Mouse (Mus musculus) right cerebral cortex, postnatal 36 days (tissue): Measurements from ENCODE around the gene Zfp213.

ENCODE experiments used
- DNase-seq, 2 experiments: peaks; one replicate each; pipeline ENCODE4 v3.0.0; 2022; ENCODE audit warnings: low spot score in 2 of 2, mixed read lengths in 1 of 2

Gene Zfp213

DNA sequence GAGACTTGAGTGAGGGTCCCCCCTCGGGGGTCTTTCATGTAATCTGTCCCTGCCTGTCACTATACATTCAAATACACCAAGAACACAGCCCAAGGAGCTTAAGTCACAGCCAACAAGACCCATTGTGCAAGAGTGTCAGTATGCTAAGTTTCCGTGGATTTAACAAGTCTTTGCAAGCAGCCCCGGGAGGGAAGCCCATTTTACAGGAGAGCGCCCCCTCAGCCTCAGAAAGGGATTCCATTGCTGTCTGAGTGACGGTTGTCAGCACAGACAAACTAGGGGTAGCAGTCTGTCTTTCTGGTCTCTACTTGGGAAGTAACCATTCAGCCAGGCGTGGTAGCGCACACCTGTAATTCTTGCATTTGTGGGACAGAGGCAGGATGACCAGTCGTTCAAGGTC lies 10.1 kb upstream of the Zfp213 start:
- no peak for DNase-seq

DNA sequence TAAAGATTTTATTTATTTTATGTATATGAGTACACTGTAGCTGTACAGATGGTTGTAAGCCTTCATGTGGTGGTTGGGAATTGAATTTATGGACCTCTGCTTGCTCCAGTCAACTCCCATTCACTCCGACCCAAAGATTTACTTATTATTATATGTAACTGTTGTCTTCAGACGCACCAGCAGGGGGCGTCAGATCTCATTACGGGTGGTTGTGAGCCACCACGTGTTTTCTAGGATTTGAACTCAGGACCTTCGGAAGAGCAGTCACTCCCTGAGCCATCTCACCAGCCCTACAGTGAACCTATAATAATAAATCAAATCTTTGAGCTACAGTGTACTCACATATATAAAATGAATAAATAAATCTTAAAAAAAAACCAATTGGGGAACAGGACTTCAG lies 8.0 kb upstream of the Zfp213 start:
- no peak for DNase-seq

DNA sequence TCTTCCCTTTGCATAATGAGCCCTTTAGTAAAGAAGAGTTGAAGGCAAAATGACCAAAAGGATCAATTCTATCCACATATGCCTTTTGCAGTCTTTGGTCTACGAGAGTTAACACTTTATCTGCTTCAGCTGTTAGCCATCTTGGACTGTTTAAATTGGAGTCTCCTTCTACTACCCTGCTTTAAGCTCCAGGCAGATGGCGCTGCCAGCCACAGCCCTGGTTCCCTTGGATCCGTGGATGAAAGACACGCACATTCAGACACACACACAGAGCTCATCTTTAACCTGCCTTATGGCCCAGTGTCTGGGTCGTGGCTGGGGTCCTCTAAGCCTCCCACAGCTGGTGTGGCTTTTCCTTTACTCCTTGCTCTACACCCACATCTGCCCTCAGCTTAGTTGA lies 7.0 kb upstream of the Zfp213 start:
- no peak for DNase-seq

DNA sequence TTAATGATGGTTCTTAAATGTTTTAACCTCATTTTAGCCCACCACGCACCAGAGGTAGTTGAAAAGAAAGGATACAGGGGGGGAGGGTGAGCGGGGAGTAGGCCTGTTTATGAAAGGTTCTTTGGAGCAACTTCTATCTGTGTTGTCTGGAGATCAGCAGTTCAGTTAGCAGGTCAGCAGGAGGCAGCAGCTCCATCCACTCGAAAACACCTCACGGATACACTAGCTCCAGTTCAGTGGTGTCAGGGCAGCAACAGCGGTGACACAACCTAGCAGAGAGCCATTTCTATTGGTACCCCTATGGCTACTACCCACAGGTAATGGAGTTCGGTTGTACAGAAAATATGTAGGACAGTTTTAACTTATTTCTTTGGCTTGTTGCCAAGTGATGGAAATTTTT lies 6.0 kb upstream of the Zfp213 start:
- no peak for DNase-seq

DNA sequence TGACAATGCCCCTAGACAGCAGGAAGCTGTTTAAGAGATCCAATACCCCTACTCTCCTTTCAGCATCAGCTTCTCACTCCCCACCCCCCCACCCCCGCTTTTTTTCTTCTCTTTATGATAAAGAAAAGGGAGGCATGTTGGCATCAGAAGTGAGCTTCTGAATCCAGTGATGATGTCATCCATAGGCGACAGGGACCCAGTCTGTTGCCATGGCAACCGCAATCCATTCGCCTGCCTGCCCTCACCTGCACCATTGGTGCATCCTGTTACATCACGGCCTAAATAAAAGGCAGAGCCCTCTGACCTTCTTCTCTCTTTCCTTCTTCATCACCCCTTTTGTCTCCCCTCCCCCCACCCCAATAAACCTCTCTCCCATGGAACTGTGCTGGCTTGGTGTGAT lies 4.3 kb upstream of the Zfp213 start:
- DNase-seq = no peak

DNA sequence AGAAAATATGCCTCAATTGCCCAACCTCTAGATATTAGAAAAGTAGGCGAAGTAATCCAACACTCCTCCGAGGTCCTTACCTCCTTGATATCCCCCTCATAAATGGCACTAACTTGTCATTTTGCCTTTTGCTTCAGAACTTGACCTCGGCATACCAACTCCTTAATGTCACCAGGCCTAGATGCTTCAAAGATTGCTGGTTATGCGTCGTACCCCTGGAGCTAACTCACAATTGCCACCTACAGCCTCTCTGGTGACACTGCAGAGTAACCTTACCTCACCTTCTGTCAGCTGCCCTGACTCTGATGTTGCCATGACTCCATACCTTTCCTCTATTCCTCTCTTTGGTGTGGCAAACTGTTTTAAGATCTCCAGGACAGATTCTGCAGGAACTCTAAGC lies 2.7 kb upstream of the Zfp213 start:
- no peak for DNase-seq

DNA sequence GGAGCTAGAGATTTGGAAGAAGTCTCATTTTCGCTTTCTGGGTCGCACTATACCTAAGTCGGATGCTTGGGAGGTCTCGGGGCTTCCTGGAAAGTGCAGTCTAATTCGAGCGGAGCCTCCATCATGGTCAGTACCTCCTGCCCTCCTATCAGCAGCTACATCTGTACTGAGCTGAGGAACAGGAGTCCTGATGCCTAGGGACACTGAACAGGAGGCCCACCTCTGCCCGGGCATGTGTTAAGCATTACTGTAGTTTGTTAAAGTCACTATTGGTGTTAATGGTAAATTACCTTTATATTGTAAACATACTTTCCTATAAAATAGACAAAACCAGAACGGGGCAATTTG lies 304 bp upstream of the Zfp213 start:
- DNase-seq = no peak

DNA sequence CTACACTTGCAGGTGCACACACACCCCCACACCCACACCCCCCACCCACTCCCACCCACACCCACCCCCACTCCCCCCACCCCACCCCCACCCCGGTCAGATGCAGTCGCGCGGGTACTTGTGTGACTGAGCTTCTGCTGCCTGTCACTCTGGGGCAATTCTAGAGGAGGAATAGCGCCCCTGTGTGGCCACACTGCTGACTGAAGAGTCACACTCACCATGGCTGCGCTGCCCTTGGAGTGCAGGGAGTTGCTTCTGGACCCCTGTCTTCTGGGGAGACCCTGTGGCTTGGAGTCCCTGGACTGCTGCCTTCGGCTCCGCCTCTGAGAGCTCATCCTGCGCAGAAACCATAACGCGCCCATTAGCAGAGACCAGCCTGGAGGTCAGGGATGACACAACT lies 4.3 kb downstream of the Zfp213 start:
- DNase-seq = no peak

DNA sequence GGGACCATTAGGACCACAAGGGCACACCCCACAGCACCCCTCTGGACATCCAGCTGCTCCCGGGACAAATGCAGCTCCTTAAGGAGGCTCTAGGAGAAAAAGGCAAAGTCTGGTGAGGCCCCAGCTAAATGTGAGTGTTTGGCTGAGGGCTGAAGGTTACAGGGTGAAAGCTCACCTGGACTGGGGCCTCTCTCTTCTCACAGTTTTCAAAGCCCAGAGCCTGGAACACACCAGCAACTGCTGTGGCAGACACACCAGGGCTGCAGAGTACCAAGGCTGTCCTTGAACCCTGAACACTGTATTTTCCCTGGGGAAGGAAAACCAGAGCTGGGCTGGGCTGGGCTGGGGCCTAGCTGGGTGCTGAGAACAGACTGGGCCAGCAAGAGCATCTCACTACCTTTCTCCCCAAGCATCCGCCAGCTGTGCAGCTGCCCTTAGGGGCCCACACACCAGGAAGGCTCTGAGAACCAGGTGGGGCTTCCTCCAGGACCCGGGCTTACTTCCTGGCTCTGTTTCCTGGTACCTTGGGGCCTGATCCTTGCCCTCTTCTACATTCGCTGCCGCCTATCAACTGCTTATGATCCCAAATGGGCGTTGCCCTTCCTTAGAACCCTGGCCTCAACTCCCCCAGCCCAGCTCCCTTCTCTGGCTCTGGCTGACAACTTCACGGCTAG lies 8.7 kb downstream of the Zfp213 start:
- DNase-seq = no peak

DNA sequence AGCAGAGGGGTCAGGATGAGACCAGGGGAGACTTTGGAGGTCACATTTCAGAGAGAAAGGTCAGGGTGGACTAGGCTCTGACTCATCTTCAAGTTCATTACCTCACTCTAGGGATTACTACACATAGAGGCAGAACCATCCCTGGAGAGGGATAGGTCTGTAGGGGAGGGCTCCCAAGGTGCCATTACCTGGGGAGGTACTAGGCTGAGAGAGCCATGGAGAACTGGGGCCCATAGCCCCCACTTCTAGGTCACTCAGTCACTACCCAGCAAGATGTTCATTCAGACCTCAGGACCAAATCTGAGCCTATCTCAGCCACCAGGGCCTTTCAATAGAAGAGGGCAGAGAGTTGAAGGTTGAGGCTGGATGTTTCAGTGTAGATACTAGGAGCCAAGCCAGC lies 9.7 kb downstream of the Zfp213 start:
- no peak for DNase-seq

DNA sequence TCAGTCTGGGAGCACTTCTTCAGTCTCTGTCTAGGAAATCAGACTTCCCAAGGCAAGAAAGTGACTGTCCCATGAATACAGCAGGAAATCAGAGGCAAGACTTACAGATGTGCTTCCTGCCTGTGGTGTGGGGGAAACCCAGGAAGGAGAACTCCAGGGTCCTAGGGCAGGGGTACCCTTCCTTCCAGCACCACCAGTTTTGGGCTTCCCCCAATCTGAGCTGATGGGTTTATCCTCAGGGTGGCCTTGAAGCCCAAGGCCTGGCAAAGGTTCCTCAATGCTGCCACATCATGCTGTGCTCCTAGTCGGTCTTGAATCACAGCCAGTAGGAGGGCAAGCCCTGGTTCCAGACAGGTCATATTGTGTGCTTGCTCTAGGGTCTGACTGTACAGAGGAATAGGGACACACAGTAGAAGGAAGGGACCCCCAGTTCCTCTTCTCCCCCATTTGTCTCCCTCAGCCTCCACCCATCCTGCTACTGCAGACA lies 10.4 kb downstream of the Zfp213 start:
- no peak for DNase-seq

DNA sequence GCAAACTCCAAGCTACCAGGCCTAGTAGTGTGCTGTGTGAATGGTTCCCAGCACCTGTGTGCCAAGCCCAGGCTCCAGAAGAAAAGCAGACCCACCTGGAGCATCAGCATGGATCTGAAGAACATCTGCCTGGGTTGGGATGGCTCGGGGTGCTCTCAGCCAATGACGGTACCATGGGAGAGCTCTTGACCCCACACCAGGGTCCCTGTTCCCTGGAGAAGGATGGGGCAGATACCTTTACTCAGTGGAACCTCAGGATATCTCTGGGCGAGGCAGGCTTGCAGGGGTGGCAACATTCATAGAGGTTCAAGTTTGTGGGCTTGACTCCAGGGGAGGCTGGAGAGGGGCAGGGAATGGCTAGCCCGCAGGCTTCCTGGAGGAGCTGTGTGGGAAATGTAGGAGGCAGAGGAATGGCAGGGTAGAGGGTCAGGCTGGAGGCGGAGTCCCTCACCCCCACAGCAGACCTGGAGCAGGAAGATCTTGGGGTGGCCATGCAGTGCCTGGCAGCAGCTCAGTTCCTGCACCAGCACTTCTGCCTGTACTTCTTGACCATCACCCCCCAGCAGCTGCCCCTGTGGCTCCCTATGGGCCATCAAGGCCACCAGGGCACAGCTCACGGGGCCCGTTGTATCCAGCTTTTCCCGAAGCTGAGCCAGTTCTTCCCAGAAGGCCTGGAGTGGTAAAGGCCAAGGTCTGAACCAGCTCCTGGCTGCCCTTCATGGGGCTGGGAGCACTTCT lies 11.0 kb downstream of the Zfp213 start:
- no peak for DNase-seq

DNA sequence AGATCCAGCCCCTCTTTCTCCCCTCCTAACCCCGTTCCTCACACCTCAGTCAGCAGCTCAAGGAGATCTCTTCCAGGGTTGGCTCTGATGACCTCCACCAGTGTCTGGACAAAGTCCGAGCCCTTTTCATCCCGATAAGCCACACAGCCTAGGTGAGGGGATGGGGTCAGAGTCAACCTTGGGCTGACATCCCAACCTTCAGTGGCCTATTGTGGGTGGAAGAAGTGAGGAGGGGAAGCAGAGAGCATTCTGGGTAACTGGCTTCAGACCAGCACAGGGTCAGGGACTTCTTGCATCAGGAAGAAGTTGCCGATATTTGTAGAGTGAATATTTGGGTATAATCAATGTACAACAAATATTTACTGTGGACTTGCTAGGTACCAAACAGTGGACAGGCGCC lies 12.1 kb downstream of the Zfp213 start:
- no peak for DNase-seq

DNA sequence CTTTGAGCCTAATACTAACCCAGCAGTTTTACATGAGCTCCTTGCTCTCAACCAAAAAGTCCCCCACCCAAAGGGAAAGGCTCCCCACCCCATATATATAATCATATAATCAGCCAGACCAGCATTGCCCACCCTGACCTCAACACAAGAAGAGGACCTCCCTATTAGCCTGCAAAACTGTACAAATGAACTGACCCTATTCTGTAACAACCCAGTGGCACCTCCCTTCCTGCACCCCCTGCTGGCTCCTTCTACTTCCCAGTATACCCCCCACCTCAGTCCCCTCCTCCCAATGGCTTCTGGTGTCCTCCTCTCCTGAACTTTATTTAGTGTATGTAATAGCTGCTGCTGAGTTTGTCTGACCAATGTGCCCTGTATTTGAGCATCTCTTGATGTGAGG lies 12.6 kb downstream of the Zfp213 start:
- no peak for DNase-seq

DNA sequence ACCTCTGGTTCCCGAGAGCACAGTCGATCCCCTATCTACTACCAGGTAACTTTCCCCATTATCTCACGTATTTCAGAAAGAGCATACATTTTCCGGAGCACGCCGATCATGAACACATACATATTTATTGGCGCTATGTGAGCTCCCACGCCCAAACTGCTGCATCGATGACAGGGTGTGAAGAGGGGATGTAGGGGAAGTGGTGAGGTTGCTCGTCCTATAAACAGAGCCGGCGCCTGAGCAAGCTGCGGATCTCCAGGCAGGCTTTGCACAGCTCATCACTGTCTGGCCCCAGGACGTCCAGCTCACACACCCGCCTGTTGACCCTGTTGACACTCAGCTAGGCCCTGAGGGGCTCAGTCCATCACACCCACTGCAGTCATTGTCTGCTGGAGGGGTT lies 13.2 kb downstream of the Zfp213 start:
- no peak for DNase-seq

DNA sequence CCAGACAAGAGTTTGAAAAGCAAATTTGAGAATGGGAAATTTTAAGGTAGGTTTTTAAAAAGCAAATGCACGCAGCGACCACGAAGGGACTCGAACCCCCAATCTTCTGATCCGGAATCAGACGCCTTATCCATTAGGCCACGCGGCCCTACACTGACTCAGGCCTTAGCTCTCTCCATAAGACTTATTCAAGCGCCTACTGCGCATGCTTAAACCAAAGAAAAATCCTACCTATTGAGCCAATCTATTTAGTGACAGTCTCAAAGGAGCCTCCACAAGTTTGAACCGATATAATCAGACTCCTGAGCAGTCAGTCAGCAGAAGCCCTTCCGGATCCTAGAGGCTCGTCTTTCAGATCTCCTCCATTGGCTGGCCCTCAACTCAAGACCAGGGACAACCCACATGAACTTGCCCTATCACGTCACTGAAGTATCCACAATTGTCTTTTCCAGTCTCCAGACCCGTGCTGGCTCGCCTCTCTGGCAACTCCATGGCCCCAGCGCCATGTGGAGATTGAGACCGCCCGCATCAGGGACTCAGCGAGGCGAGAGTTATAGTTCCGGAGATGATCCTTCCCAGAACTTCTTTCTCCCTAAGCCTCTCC lies 13.7 kb downstream of the Zfp213 start:
- peak; percentile 94 for DNase-seq

DNA sequence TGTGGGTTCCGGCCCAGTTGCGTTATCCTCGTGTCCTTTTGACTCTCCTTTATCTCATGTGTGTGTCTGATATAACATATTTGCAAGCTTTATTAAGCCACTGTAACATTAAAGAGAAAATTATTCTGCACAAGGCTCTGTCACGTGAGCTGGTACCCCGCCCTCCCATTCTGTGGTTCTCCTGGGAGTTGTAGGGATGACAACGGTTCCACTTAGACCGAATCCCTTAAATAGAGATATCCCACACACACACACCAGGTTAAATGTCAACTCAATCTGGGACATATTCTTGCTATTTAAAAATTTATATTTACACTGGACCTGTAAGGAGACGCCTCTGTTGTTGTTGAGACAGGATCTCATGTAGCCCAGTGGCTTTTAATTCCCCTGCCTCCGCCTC lies 14.6 kb downstream of the Zfp213 start:
- DNase-seq = no peak

DNA sequence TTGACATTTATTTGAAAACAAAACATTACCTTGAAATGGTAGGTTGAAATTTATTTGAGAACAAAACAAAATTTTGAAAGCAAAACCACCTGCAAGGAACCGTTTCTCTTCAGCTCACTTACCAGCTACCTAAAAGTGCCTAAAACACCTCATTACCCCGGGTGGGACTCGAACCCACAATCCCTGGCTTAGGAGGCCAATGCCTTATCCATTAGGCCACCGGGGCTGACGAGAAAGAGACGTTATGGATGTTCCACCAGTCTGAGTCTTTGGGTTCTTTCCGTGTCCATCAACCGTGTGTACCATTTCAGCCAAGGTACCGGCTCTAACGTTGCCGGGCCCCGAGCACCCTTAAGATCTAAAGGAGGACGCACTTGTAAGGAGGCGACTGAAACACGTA lies 15.4 kb downstream of the Zfp213 start:
- DNase-seq = peak; percentile 78 to 87

DNA sequence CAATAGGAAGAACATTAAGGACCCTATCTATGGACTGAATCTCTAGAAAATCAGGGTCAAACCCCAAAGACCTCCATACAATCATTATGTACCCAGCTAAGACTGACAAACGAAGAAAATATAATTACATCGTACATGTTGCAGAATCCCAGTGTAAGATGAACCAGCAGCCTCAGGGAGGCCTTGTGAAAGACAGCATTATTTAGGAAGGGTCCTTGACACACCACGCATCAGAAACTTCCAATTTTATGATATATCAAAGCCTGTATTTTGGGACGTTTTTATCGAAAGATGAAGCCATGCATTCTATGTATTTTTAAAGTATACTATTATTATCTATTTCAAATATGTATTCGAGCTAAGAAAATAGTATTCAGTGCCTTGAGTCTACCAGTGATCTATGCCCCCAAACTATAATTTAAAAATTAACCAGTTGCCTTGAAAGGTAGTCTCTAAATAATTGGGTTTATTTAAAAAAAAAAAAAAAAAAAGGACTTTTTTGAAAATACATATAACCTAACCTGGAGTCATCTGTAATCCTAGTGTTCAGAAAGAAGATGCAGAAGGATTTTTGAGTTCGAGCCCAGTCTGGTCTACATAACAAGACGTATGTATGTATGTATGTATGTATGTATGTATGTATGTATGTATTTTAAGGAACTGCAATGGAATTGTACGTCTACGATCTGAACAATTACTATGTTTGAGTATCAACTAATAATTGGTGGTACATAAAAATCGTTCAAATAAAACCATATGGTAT lies 16.2 kb downstream of the Zfp213 start:
- DNase-seq = no peak

DNA sequence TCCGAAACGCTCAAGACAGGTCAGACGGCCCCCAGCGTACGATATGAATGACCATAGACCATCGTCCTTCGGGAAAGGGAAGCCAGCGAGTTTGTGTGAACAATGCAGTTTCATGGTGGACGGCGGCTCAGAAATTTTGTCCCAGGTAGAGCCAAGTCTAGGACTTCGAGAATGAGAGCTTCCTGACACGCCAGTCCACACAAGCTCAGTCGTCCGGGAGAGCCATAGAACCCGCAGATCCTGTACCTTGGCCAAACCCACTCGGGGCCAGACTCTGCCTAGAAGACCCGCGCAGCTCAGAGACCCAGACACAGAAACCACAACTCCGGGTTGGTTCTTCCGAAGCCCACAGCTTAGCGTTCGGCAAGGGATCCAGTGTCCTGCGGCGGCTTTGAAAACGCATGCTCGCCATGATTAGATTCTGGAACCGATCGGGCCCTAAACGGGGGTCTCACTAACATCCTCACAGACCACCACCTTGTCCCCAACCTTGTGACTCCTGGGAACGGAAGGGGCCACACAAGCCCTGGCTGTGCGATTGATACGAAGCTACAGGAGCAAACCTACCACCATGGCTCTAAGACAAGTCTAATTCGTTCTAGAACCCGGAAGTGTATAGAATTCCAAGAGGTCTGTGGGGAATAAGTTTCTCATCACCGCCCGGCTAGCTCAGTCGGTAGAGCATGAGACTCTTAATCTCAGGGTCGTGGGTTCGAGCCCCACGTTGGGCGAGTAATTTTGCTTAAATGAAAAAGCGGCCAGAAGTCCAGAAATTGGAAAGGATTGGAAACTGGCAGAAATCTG lies 17.1 kb downstream of the Zfp213 start:
- DNase-seq = peak; percentile 79 to 85

DNA sequence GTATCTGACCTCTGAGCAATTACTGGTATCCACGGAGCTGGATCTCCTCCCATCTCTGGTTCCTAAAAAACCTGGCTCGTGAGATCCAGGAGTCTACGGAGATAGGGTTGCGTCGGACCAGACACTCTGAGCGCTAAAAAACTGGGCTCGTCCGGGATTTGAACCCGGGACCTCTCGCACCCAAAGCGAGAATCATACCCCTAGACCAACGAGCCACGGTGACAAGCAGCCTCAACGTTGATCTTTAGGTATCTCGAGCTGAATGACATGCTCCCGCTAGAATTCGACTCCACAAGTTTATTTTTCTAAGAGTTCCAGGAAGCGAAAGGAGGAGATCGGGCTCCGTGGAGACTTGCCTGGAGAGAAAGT lies 17.7 kb downstream of the Zfp213 start:
- DNase-seq = peak; percentile 64 to 67

DNA sequence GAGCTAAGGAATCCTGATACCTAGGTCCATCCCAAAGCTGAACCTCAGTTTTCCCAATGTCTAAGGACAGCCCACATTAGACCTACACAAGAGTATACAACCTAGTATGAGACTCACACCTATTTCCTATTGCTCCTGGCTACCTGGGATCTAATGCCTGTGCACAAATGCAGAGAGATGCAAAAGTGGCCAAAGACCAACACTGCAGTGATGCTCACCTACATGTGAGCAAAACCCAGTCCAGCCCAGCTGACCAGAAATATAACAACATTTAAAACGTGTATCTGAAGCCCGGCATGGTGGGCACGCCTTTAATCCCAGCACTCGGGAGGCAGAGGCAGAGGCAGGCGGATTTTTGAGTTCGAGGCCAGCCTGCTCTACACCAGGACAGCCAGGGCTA lies 18.2 kb downstream of the Zfp213 start:
- no peak for DNase-seq
